Mouse (Mus musculus) forelimb bud, embryonic 11.5 days (tissue): Measurements from ENCODE around the gene Etv3.
A peak's percentile ranks its signal among the peaks of the same experiment; 100 is the strongest.
"Not testable (repeated sequence)": the region's sequence is repeated elsewhere in the genome, so short reads cannot be mapped to it uniquely, and the experiment has no call there.

Experiments
- DNase-seq: peaks from one replicate; pipeline ENCODE4 v3.0.0-alpha.2; 2012; ENCODE audit warnings: low read depth, low spot score

Gene Etv3

GRCm38 (mm10) chr3:87525043-87525836 is at the start of gene Etv3:
Etv3 (plus strand) TSS chr3:87525407.
- DNase-seq = peak; percentile 82

GRCm38 (mm10) chr3:87477948-87478347 is 47.3 kb upstream of the Etv3 start:
- not testable (repeated sequence) for DNase-seq

- not testable (repeated sequence) for DNase-seq
These were observed 46.6 kb upstream of the Etv3 start for GRCm38 (mm10) chr3:87478596-87478995.

- DNase-seq = not testable (repeated sequence)
These were observed 46.0 kb upstream of the Etv3 start for GRCm38 (mm10) chr3:87479230-87479629.

GRCm38 (mm10) chr3:87487392-87487791 is 37.8 kb upstream of the Etv3 start:
- DNase-seq = no peak

- DNase-seq = no peak
These were observed 37.3 kb upstream of the Etv3 start for GRCm38 (mm10) chr3:87487911-87488310.

- no peak for DNase-seq
These were observed 26.9 kb upstream of the Etv3 start for GRCm38 (mm10) chr3:87498266-87498665.

GRCm38 (mm10) chr3:87499072-87499471 is 26.1 kb upstream of the Etv3 start:
- DNase-seq = peak; percentile 82

- DNase-seq = no peak
These were observed 24.8 kb upstream of the Etv3 start for GRCm38 (mm10) chr3:87500088-87501055.

GRCm38 (mm10) chr3:87501151-87501550 is 24.1 kb upstream of the Etv3 start:
- no peak for DNase-seq

- no peak for DNase-seq
These were observed 22.4 kb upstream of the Etv3 start for GRCm38 (mm10) chr3:87502771-87503170.

GRCm38 (mm10) chr3:87504330-87504729 is 20.9 kb upstream of the Etv3 start:
- no peak for DNase-seq

- DNase-seq = no peak
These were observed 20.3 kb upstream of the Etv3 start for GRCm38 (mm10) chr3:87504749-87505425.

- no peak for DNase-seq
These were observed 18.5 kb upstream of the Etv3 start for GRCm38 (mm10) chr3:87506456-87507416.

- peak; percentile 89 for DNase-seq
These were observed 16.9 kb upstream of the Etv3 start for GRCm38 (mm10) chr3:87508205-87508901.

GRCm38 (mm10) chr3:87509061-87509460 is 16.1 kb upstream of the Etv3 start:
- no peak for DNase-seq

GRCm38 (mm10) chr3:87510832-87511231 is 14.4 kb upstream of the Etv3 start:
- no peak for DNase-seq

- DNase-seq = no peak
These were observed 13.0 kb upstream of the Etv3 start for GRCm38 (mm10) chr3:87511971-87512765.

GRCm38 (mm10) chr3:87515567-87516081 is 9.6 kb upstream of the Etv3 start:
- DNase-seq = no peak
